Mouse (Mus musculus) liver, postnatal 0 days (tissue): Measurements from ENCODE around the gene Mbd3.

Experiments used
- CTCF ChIP-seq: sonication (generic); IDR thresholded peaks from 2 replicates; pipeline ENCODE4 v1.5.1; 2016; ENCODE audit warnings: antibody characterized with exemption, low read depth
- EP300 ChIP-seq: IDR thresholded peaks from 2 replicates; pipeline ENCODE4 v1.6.1; 2016; ENCODE audit warnings: antibody characterized with exemption, low read depth, mild to moderate bottlenecking

DNA sequence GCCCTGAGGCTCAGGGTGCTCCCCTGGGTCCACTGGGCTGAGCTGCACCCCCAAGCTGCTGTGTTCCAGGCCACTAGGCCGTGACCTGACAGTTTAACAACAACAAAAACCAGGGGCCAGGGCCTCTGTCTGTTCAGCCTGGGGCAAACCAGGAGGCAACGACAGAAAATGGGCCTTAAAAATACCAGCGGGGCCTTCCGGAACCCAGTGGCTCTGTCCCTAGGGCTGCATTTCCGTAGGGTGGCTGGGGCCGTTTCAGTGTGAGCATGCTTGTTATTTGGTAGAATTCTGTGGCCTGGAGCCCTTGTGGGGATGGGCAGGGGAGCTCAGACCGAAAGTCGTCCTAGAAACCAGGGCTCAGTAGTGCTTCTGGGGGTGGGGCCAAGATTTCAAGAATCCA, 30.4 kb upstream of the Mbd3 start:
- TF ChIP-seq CTCF = no peak
- TF ChIP-seq EP300 = 0 out of 2 replicates have a peak, but pooled peaks have one; percentile 30
